Mouse (Mus musculus) layer of hippocampus, adult 2 months (tissue): ENCODE measurements around the gene Pde4b. TPM values are rescaled to one million over a fixed set of nuclear protein-coding genes. Genes with fewer than 3 reads are reported as not detected.

Experiments
- DNase-seq, 2 experiments: peaks; one replicate each; pipeline ENCODE4 v3.0.0; 2022; ENCODE audit warnings: low spot score in 2 of 2
- H3K27ac ChIP-seq: fragments of 200-600 bp; 2 replicates; pipeline ENCODE4 v1.8.1; 2022
- H3K4me3 ChIP-seq: fragments of 200-600 bp; 2 replicates; pipeline ENCODE4 v1.8.1; 2022; ENCODE audit warnings: mild to moderate bottlenecking
- CTCF ChIP-seq: fragments of 200-600 bp; conservative IDR thresholded peaks from 2 replicates; pipeline ENCODE4 v1.8.1; 2022; ENCODE audit warnings: antibody characterized with exemption, mild to moderate bottlenecking, moderate library complexity
- total RNA-seq, 2 experiments: library from RNA; stranded (reverse); gene quantifications; 2 replicates each; pipeline ENCODE4 v1.2.3; 2021

Pde4b gene
- total RNA-seq, 2 experiments from 2014 or later = 58.3 to 69.5 TPM

- Histone ChIP-seq H3K27ac (no peak overlapping the region), H3K4me3 (no peak overlapping the region)
- TF ChIP-seq CTCF = peak; percentile 73
- peak in 1 of 2 experiments; percentile 54 for DNase-seq
Observed at GRCm38 (mm10) chr4:102226700-102227099, 139.4 kb downstream of the Pde4b start.

GRCm38 (mm10) chr4:102228953-102229586 lies 141.7 kb downstream of the Pde4b start:
- DNase-seq = peak; percentile 30 to 60
- TF ChIP-seq CTCF = peak; percentile 82
- Histone ChIP-seq H3K27ac (peak overlapping the region; percentile 78), H3K4me3 (peak overlapping the region; percentile 33)

DNA sequence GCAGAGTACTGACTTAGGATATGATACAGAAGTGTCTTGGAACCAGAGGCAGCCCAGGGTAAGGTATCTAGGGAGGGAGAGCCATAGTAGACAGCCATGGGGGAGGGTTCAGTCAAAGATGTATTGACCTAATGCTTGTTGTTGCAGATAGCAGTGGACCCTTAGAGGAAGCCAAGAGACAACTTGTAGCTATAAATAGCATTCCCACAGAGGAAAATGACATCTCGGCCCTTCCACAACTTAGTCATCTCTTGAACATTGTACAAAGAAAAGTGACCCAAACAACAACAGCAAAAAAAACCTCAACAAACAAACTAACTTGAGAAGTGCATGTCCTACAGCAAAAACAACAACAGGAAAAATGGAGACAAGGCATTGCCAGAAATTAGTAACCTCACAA lies 143.6 kb downstream of the Pde4b start:
- no peak for TF ChIP-seq CTCF
- DNase-seq = no peak
- Histone ChIP-seq H3K4me3 (no peak overlapping the region), H3K27ac (peak overlapping the region; percentile 78)

GRCm38 (mm10) chr4:102233633-102234032 lies 146.3 kb downstream of the Pde4b start:
- no peak for TF ChIP-seq CTCF
- DNase-seq = no peak
- H3K4me3 ChIP-seq = no peak overlapping the region
- no peak overlapping the region for H3K27ac ChIP-seq

DNA sequence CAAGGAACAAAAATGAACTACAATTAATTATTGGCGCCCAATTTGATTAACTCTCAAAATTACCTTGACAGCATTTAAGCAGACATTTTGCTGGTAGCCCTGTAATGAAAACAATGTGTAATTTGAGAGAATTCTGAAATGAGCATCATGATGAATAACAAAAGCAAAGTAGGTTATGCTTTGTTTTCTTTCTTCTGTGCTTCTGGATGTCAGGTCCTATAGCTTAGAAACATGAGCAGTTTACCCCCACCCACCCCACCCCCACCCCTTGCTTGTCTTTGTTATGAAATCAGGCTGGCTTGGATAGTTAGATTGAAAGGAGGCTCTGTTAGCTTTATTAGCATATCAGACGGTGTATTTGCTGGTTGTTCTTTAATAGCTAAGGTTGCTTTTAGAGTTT lies 147.8 kb downstream of the Pde4b start:
- Histone ChIP-seq H3K27ac (no peak overlapping the region; the same call in 1 of the 2 replicates), H3K4me3 (no peak overlapping the region)
- no peak for TF ChIP-seq CTCF
- DNase-seq = no peak

DNA sequence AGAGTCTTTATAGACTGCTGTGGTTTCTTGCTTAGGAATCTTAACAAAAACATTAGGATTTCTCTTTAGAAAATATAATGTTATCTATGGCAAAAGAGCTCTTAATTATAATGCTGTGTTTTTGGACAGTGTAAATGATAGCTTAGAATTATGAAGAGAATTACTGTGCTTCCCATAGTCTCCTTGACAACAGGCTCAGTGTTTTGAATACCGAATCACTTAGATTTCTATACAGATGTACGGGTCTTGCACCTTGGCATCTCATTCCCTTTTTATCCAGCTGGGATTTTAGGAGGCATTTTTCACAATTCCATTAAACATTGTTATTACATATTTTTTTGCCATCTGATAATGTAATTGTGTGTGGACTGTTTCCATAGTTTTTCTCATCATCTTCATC lies 151.8 kb downstream of the Pde4b start:
- Histone ChIP-seq H3K4me3 (no peak overlapping the region), H3K27ac (peak overlapping the region; percentile 93)
- DNase-seq = no peak
- no peak for TF ChIP-seq CTCF

- no peak for TF ChIP-seq CTCF
- peak; percentile 68 to 75 for DNase-seq
- Histone ChIP-seq H3K4me3 (peak overlapping the region; percentile 14; the same call in 1 of the 2 replicates), H3K27ac (peak overlapping the region; percentile 93)
Observed at GRCm38 (mm10) chr4:102239657-102240390, 152.5 kb downstream of the Pde4b start.

DNA sequence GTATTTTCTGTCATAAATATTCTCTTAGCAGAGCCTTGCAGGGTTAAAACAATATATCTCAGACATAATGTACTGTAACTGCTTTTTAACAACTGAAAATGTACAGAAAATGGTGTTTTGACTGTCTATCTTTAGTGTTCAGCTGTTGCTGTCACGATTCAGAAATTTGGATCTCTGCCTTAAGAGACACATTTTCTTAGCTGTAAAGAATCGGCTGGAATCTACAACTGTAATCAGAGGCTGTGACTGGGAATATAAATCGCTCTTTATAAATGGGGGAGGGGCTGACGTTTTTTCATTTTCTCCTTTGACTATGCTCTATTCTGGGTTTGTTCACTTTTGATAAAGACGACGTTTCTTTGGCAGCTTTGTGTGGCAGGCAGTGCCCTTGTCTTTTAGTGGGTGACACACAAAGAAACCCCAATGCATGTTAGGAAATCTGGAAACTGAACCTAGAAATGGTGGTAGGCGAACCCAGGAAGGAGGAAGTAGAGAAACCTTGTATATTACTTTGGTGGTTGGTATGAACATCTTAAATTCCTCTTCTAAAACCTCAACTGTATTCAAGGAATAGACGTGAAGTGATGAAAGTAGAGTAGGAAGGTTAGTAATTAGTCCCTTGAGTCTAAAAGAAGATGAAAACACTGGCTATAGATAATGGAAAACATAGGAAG lies 153.5 kb downstream of the Pde4b start:
- DNase-seq = no peak
- Histone ChIP-seq H3K4me3 (no peak overlapping the region), H3K27ac (peak overlapping the region; percentile 93)
- no peak for TF ChIP-seq CTCF

DNA sequence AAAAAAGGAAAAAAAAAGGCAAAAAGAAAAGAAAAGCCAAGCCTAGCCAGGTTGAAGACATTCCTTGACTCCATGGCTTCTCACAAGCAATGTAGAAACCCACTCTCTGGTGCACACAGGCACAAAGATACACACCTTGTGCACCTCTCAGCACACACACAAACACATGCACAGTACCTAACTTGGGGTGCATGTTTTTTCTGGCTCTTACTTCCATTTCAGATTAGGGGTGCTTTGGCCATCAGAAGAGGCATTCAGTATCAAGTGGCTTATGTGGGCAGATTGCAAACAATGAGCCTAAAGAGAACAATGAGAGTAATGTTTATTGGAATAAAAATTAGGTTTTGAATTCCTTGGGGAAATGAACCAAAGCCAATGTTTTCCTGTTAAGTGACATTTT lies 166.7 kb downstream of the Pde4b start:
- peak overlapping the region; percentile 88; the same call in 1 of the 2 replicates for H3K27ac ChIP-seq
- no peak for DNase-seq

GRCm38 (mm10) chr4:102254466-102255294 lies 167.3 kb downstream of the Pde4b start:
- TF ChIP-seq CTCF = peak; percentile 54
- DNase-seq = peak; percentile 46 to 65

More for the DNA sequence above, 166.7 kb downstream of the Pde4b start:
- TF ChIP-seq CTCF = no peak
- H3K4me3 ChIP-seq = no peak overlapping the region

DNA sequence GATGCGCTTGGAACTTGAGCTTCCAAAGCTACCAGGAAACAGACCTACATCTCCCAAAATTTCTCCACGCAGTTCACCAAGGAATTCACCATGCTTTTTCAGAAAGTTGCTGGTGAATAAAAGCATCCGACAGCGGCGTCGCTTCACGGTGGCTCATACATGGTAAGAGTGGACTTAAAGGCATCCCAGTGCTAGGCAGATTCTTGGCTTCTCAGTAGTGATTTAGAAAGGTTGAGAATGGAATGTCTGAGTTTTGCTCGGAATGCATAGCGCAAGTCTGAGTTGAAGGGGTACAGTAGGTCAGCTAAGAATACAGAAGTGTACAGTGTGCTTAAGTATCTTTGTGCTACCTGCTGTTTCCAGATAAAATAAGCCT lies 167.9 kb downstream of the Pde4b start:
- peak overlapping the region; percentile 88 for H3K27ac ChIP-seq
- TF ChIP-seq CTCF = no peak
- H3K4me3 ChIP-seq = peak overlapping the region; percentile 61
- DNase-seq = no peak

More at GRCm38 (mm10) chr4:102254466-102255294, 167.3 kb downstream of the Pde4b start:
- H3K4me3 ChIP-seq = peak overlapping the region; percentile 61
- H3K27ac ChIP-seq = peak overlapping the region; percentile 88

- H3K4me3 ChIP-seq = peak overlapping the region; percentile 61
- no peak for DNase-seq
- no peak for TF ChIP-seq CTCF
- peak overlapping the region; percentile 88 for H3K27ac ChIP-seq
Observed at GRCm38 (mm10) chr4:102256170-102256960, 169.0 kb downstream of the Pde4b start.
